Mouse (Mus musculus) brown adipose tissue, adult 24 weeks (tissue): ENCODE data around the gene Pde6c. TPM values are rescaled to one million over a fixed set of nuclear protein-coding genes. Genes with fewer than 3 reads are reported as not detected.
A peak's percentile ranks its signal among the peaks of the same experiment; 100 is the strongest.

Experiments used
- H3K27ac ChIP-seq: fragments of 200-500 bp; replicated peaks from 2 replicates; pipeline ENCODE4 v1.5.1; 2012; ENCODE audit warnings: low read depth, mild to moderate bottlenecking, low read length
- H3K4me1 ChIP-seq: fragments of 200-500 bp; 2 replicates; pipeline ENCODE4 v1.6.1; 2012; ENCODE audit warnings: low read length, mixed read lengths; ENCODE audit not compliant: control insufficient read depth, insufficient read depth, insufficient read length
- H3K4me3 ChIP-seq: fragments of 200-500 bp; 2 replicates; pipeline ENCODE4 v1.5.1; 2012; ENCODE audit warnings: low read depth, mild to moderate bottlenecking, low read length, moderate library complexity; ENCODE audit not compliant: insufficient read depth
- polyA plus RNA-seq: library from polyadenylated mRNA; stranded (reverse); fragments of >200 nt; gene quantifications from 2 replicates; pipeline ENCODE4 v1.2.4, GENCODE M21; 2012; ENCODE audit not compliant: missing spikeins, insufficient read depth, insufficient read length

Gene Pde6c
- polyA plus RNA-seq, 1 experiment, result not detected

DNA sequence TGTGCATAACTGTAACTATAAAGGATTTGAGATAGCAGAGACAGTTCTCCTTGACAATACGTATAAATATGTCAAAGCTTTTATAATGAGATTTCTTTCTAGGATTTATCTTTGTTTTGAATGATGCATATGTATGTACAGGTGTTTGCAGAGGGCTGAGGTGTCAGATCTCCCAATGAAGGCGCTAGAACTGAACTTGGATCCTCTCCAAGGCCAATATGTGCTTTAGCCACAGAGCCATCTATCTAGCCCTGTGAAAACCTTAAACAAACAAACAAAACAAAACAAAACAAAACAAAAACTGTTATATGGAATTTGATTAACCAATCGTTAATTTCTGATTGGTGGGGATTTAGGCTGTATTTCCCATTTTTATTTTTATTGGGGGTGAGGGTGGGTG is 58.0 kb downstream of the Pde6c start:
- Histone ChIP-seq H3K27ac (no peak overlapping the region), H3K4me3 (no peak overlapping the region), H3K4me1 (no peaks in the 10 kb centered on the region)

DNA sequence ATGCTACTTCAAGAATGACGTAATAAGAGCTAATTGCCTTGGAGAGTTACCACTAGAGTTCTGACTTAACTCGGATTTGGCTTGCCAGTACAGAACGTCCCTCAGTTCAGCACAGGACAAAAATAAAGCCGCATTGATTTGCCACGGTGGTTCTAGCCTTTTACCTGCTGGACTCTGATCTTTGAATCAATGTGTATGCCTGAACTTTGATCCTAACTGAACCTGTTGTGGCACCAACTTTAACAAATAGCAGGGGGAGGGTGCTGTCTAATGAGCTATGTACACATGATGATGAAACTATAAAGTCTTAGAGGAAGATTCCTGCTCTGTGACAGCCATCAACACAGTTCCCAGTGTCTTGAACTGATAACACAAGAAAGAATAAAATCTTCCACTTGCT is 58.9 kb downstream of the Pde6c start:
- Histone ChIP-seq H3K4me1 (no peaks in the 10 kb centered on the region), H3K4me3 (no peak overlapping the region), H3K27ac (no peak overlapping the region)

DNA sequence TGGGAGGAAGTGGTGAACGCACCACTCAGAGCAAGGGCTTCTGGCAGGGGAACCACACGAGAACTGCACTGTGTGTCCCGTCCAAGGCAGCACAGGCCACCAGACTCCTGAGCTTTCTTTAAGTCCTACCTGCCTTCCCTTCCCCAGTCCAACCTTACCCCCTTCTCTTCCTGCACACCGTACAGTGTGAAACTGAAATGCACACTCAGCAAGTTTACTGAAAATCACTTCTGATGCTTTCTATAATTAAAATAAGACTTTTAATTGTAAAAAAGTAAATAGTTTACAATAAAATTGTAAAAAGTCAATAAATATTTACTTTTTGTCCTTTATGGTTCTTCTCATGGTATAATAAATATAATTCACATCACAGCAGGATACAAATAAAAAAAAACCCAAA is 62.7 kb downstream of the Pde6c start:
- Histone ChIP-seq H3K4me3 (no peak overlapping the region), H3K4me1 (no peaks in the 10 kb centered on the region), H3K27ac (no peak overlapping the region)

DNA sequence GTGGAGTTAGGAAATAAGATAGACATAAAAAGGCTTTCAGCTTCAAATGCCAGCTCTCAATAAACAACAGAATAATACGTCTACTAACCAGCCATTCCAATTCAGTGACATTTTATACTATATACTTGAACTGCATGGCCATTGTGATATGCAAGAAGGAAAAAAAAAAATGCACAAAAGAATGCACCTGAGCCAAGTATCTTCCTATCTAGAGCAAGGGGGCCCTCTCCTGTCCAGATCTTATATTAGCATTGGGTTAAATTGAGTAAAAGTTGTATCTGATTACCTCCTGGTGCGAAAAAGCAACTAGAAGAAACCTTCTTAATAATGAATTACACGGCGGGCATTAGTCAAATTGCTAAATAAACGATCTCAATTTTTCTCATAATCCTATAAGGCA is 66.2 kb downstream of the Pde6c start:
- H3K27ac ChIP-seq, result no peak overlapping the region
- H3K4me1 ChIP-seq, result no peaks in the 10 kb centered on the region
- H3K4me3 ChIP-seq, result no peak overlapping the region

DNA sequence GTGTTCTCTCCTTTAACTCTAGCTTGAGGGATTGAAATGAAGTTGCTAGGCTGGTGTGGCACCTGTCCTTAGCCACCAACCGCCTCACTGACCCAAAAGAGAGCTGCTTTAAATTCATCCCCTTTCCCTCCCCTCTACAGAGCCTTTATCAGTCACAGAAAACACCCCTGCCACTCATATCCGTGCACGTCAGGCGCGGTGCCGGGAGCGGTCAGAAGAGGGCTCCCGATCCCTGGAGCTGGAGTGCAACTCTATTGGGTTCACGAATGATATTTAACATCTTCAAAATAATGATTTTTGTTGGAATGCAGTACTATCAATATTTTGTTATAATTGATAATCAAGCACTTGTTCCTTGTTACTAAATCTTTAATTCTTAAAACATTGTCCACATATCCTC is 74.1 kb downstream of the Pde6c start:
- Histone ChIP-seq H3K27ac (no peak overlapping the region), H3K4me1 (no peaks in the 10 kb centered on the region), H3K4me3 (no peak overlapping the region)

DNA sequence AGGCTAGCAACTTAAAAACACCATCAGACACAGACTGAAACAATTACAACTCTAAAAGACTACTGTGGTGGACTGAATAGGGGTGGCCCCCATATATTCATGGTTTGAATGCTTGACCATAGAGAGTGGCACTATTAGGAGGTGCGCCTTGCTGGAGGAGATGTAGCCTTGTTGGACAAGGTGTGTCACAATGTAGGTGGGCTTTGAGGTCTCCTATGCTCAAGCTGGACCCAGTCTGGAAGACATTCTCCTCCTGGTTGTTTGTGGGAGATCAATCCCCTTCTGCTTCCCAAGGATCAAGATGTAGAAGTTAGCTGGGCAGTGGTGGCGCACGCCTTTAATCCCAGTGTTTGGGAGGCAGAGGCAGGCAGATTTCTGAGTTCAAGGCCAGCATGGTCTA is 85.1 kb downstream of the Pde6c start:
- no peak overlapping the region for H3K4me3 ChIP-seq
- H3K4me1 ChIP-seq, result no peaks in the 10 kb centered on the region
- H3K27ac ChIP-seq, result no peak overlapping the region

DNA sequence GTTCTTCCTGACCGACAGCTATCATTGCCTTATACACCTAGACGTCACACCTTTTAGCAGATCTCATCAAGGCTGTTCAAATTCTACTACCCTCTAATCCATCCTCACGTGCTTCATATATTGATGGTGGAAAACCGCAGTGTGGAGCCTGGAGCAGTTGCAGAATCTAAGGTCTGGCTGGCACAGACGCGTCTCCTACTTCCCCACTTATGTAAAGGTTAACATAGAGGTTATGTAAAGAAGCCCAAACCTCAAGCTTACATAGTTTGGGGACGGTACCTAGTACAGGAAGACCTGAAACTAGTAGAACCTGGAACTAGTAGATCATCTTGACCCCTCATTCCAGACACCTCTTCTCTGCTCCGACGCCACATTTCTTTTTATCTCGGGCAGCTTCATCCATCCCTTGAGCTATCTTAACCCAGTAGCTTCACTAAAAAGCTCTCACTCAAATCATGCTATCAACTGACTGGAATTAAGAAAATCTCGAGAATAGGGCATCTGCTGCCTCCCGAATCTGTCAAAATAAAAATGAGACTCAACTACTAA is 90.8 kb downstream of the Pde6c start:
- no peaks in the 10 kb centered on the region for H3K4me1 ChIP-seq
- 0 out of 2 replicates have a peak overlapping the region, but pooled peaks have one; percentile 16 for H3K27ac ChIP-seq
- H3K4me3 ChIP-seq, result peak overlapping the region; percentile 91

DNA sequence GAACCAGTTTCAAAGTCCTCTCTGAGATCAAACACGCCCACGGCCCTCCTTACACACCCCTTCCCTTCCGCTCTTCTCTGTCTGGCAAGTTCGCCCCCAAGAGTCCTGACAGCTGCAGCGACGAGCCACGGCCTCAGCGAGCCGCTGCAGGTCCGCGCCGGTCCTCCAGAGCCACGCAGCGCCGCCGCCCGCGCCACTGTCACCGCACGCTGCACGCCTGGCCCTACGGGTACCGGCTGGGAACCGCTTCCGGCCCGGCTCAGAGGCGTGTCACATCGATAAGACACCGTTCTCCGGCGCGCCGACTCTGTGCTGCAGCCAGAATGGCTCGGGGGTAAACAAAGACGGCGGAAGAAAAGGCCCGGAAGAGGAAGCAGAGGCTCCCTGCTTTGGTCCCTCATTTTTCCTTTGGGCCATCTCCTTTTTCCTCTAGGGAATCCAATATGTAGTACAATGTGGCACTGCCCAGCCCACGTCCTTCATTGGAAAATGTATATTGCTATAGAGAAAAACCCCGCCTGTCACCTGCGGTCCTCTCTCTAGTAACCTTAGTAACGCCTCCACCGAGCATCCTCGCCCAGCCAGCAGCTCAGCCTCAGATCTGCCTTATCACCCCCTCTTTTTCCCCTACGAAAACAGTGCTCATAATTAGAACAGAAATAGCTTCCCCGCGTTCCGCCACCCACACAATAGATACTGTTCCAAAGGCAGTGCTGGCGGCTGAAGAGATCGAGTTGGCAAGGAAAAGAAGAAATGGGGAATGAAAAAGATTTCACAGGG is 91.5 kb downstream of the Pde6c start, which contains the start of gene Fra10ac1:
Gene Fra10ac1 (minus strand): TSS at position 252 of the 780 bp plus-strand sequence.
- peak within 1 kb of the TSS; percentile 91 for H3K4me3 ChIP-seq
- no peaks in the 10 kb centered on the region for H3K4me1 ChIP-seq
- H3K27ac ChIP-seq, result 0 out of 2 replicates have a peak within 1 kb of the TSS, but pooled peaks have one; percentile 16

DNA sequence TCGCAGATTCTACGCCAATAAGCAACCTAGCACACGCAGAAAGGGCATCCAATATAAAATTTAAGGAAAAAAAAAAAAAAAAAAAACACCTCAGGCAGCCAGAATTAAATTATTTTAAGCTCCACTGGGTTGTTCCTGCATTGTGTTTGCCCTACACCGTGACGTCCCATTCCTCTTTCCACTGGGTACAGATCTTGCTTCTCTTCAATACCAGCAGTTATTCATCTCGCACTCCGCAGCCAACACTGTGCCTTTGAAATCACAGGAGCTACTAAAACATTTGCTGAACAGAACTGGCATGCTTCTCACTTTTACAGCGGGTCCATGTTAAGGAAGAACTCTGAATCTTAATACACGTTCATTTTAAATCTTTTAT is 92.1 kb downstream of the Pde6c start:
- Histone ChIP-seq H3K4me3 (peak overlapping the region; percentile 91), H3K27ac (no peak overlapping the region), H3K4me1 (no peaks in the 10 kb centered on the region)

DNA sequence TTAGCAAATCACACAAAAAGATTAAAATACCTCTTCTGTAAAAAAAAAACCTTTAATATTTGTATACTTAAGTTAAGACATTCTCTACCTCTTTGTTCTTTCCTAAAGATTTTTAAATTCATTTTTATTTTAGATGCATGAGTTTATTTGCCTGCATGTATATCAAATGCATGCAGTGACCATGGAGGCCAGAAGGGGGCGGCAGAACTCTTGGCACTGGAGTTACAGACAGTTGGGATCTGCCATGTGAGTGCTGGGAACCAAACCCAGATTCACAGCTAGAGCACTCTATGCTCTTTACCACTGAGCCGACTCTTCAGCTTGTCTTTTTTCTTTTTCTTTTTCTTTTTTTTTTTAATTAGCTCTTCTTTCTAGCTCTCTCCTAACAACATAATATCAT is 96.1 kb downstream of the Pde6c start:
- Histone ChIP-seq H3K27ac (no peak overlapping the region), H3K4me3 (no peak overlapping the region)

DNA sequence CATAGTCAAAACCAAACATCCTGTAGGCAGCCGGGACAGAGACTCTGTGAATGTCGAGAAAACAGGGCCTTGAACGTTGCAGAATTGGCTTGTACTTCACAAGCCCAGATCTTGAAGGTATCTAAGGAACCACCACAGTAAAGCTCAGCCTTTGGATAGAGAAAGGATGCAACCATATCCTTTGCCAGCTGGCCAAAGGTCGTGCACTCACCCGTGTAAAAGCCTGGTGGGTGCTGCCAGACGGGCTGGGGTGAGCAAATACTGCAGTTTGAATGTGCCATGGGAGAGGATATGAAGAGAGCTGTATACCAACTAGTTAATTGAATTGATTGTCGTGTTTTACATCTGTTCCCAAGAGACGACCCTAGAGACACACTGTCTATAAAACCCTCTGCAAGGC is 99.5 kb downstream of the Pde6c start:
- H3K4me3 ChIP-seq, result no peak overlapping the region
- no peak overlapping the region for H3K27ac ChIP-seq
- no peaks in the 10 kb centered on the region for H3K4me1 ChIP-seq

More for the DNA sequence above, 96.1 kb downstream of the Pde6c start:
- no peaks in the 10 kb centered on the region for H3K4me1 ChIP-seq

DNA sequence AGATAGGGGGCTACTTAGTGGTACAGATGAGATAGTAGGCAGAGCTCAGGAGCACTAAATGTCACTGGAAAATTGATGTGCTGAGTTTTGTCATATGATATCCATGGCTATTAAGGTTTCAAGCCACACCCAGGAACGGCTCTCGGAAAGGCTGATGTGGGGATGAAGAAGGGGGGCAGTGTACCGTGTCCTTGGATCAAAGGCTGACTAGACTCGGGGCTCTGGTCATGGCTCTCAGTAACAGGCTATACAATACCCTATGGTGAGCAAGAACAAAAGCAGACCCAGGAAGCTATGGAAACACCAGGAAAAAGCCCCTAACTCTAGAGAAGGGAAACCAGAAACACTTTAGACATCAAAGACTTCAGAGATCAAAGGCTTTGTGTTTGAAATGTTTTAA is 99.9 kb downstream of the Pde6c start:
- no peak overlapping the region for H3K4me3 ChIP-seq
- H3K27ac ChIP-seq, result no peak overlapping the region
- H3K4me1 ChIP-seq, result no peaks in the 10 kb centered on the region

Other genes starting within 250 kb of the Pde6c start
- 4.4 and 5.5 TPM in 2 replicates for gene Myof, start 89.2 kb upstream of the Pde6c start, polyA plus RNA-seq
- not detected in 2 replicates for gene Cep55, start 77.8 kb upstream of the Pde6c start, polyA plus RNA-seq
- 13.8 and 36.9 TPM in 2 replicates for gene Ffar4, start 35.7 kb upstream of the Pde6c start, polyA plus RNA-seq
- gene Rbp4, start 7.5 kb upstream of the Pde6c start, polyA plus RNA-seq, result 193 and 359 TPM in 2 replicates
- 25.1 and 26.9 TPM in 2 replicates for gene Fra10ac1, start 91.4 kb downstream of the Pde6c start, polyA plus RNA-seq
- gene Lgi1, start 131.8 kb downstream of the Pde6c start, polyA plus RNA-seq, result 4.0 and 9.8 TPM in 2 replicates